Comparison of ENCODE assay signal across 23 mouse cellular contexts in genomic region chr2:72171204-72171603, GRCm38 (mm10).
DNase-seq lines count a peak whose midpoint lies in the region; ATAC-seq and TF ChIP-seq lines count a peak whose summit lies in the region.
"Had no signal": no experiment of that assay in that cellular context is flagged by ENCODE, and none has a peak within 500 bp of the region (broad histone marks: within the 10 kb centered on the region; RNA-seq: fewer than 3 reads in every experiment).

No protein-coding gene starts in this region.

- peak overlapping the region; percentile 55 for H3K4me3 ChIP-seq in testis, adult 2 months (ENCODE audit: control insufficient read depth, low read depth, low read length)
- H3K4me3 ChIP-seq in midbrain, embryonic 16.5 days (ENCODE audit: low read depth, low read length) = no peak overlapping the region
- H3K4me3 ChIP-seq: embryonic facial prominence, embryonic 13.5 days; erythroblast, embryonic 14.5 days; forebrain, embryonic 12.5 days; heart, embryonic 15.5 days; hindbrain, embryonic 15.5 days; layer of hippocampus, adult 2 months; midbrain, embryonic 15.5 days had no signal

- 86% methylated on average over 5 of the region's 5 CpGs for WGBS in midbrain, embryonic 16.5 days

- no peaks in the 10 kb centered on the region for H3K27me3 ChIP-seq in testis, adult 2 months (ENCODE audit: control insufficient read depth, insufficient read depth, low read length)
- no peaks in the 10 kb centered on the region for H3K27me3 ChIP-seq in midbrain, embryonic 16.5 days (ENCODE audit: control insufficient read depth, insufficient read depth, low read depth, low read length)
- H3K27me3 ChIP-seq: embryonic facial prominence, embryonic 13.5 days; forebrain, embryonic 12.5 days; heart, embryonic 15.5 days; hindbrain, embryonic 15.5 days; midbrain, embryonic 15.5 days had no signal

- no peak overlapping the region for H3K27ac ChIP-seq in testis, adult 2 months (ENCODE audit: control insufficient read depth, insufficient read depth, low read depth, low read length)
- no peak overlapping the region for H3K27ac ChIP-seq in midbrain, embryonic 16.5 days (ENCODE audit: low read length)
- H3K27ac ChIP-seq: embryonic facial prominence, embryonic 13.5 days; forebrain, embryonic 12.5 days; heart, embryonic 15.5 days; hindbrain, embryonic 15.5 days; layer of hippocampus, adult 2 months; midbrain, embryonic 15.5 days had no signal

- no peaks in the 10 kb centered on the region for H3K36me3 ChIP-seq in testis, adult 2 months (ENCODE audit: control insufficient read depth, insufficient read depth, low read length)
- H3K36me3 ChIP-seq in midbrain, embryonic 16.5 days (ENCODE audit: control insufficient read depth, insufficient read depth, low read length) = no peaks in the 10 kb centered on the region
- H3K36me3 ChIP-seq: embryonic facial prominence, embryonic 13.5 days; forebrain, embryonic 12.5 days; heart, embryonic 15.5 days; hindbrain, embryonic 15.5 days; midbrain, embryonic 15.5 days had no signal

- H3K9ac ChIP-seq in midbrain, embryonic 16.5 days (ENCODE audit: low read depth, low read length) = no peak overlapping the region
- H3K9ac ChIP-seq: embryonic facial prominence, embryonic 13.5 days; forebrain, embryonic 12.5 days; heart, embryonic 15.5 days; hindbrain, embryonic 15.5 days; midbrain, embryonic 15.5 days had no signal

- no peaks in the 10 kb centered on the region for H3K4me1 ChIP-seq in testis, adult 2 months (ENCODE audit: control insufficient read depth, insufficient read depth, low read length)
- H3K4me1 ChIP-seq in midbrain, embryonic 16.5 days (ENCODE audit: control insufficient read depth, insufficient read depth, low read length) = peaks cover 5% of the 10 kb centered on the region

- TF ChIP-seq POLR2A in testis, adult 2 months (IDR thresholded peaks at IDR 0.05; ENCODE audit: control insufficient read depth, low read depth, low read length) = no peak

- no peak overlapping the region for H3K4me2 ChIP-seq in midbrain, embryonic 16.5 days (ENCODE audit: low read length)
- H3K4me2 ChIP-seq: embryonic facial prominence, embryonic 13.5 days; forebrain, embryonic 12.5 days; heart, embryonic 15.5 days; hindbrain, embryonic 15.5 days; midbrain, embryonic 15.5 days had no signal

- no peak for TF ChIP-seq CTCF in testis, adult 2 months (IDR thresholded peaks at IDR 0.05; ENCODE audit: control insufficient read depth, insufficient read depth, insufficient replicate concordance, low read depth, low read length)

- no peak for DNase-seq in testis, postnatal 10 days (ENCODE audit: low spot score)
- no peak for DNase-seq in heart, adult 11 months
- no peak for DNase-seq in thymus, postnatal 25 days
- DNase-seq: adrenal gland, adult 8-10 months; cerebellum, adult 2 months; cerebellum, postnatal 25 days; embryo, embryonic 11 days; heart, postnatal 4 days; kidney, adult 9 months; kidney, postnatal 25 days; right cerebral cortex, postnatal 25 days had no signal

- peak; percentile 53 for ATAC-seq in CD4-positive, CD25-positive, alpha-beta regulatory T cell, adult 4 months
- ATAC-seq in inflammation-experienced regulatory T-cells, adult 6 months = peak; percentile 39
- ATAC-seq in midbrain, embryonic 16.5 days = no peak
- ATAC-seq: intestine, embryonic 16.5 days; midbrain, embryonic 15.5 days had no signal

- H3K9me3 ChIP-seq in midbrain, embryonic 16.5 days (replicated peaks; ENCODE audit: control insufficient read depth, low read length, poor library complexity, severe bottlenecking) = no peaks in the 10 kb centered on the region
- H3K9me3 ChIP-seq: embryonic facial prominence, embryonic 13.5 days; forebrain, embryonic 12.5 days; heart, embryonic 15.5 days; hindbrain, embryonic 15.5 days; midbrain, embryonic 15.5 days had no signal
